Mouse (Mus musculus) ES-Bruce4 (cell line): ENCODE measurements around the gene Nucks1.

Source experiments
- CTCF ChIP-seq: IDR thresholded peaks from one replicate; pipeline ENCODE4 v1.8.1; 2011; ENCODE audit warnings: low read depth, low read length
- EP300 ChIP-seq: IDR thresholded peaks from 2 replicates; pipeline ENCODE4 v1.6.1; 2011; ENCODE audit warnings: low read depth, low read length; ENCODE audit not compliant: insufficient read depth
- POLR2A ChIP-seq: IDR thresholded peaks from one replicate; pipeline ENCODE4 v1.8.1; 2011; ENCODE audit warnings: low read length; ENCODE audit not compliant: insufficient read depth

GRCm38 (mm10) chr1:131938811-131939210, 28.5 kb downstream of the Nucks1 start:
- no peak for TF ChIP-seq CTCF
- no peak for TF ChIP-seq POLR2A
- TF ChIP-seq EP300, result no peak
